Mouse (Mus musculus) CH12F3 (cell line): ENCODE results near the gene Atp8a2.
"Not testable (repeated sequence)": the region's sequence is repeated elsewhere in the genome, so short reads cannot be mapped to it uniquely, and the experiment has no call there.

Experiments used
- in situ Hi-C: fragments of 300-500 bp; cut with MboI; formaldehyde crosslinking; loops from 2 replicates; pipeline ENCODE4 v1.14.3; 2020; ENCODE audit warnings: low sequenced_read_pairs

Atp8a2 gene

GRCm38 (mm10) chr14:59862351-59862750, 334.6 kb downstream of the Atp8a2 start:
- in situ Hi-C loops: no loop called here

GRCm38 (mm10) chr14:59859830-59860229, 337.1 kb downstream of the Atp8a2 start:
- in situ Hi-C loops: no loop called here

- in situ Hi-C loops: no loop called here
These were observed 338.3 kb downstream of the Atp8a2 start for GRCm38 (mm10) chr14:59858501-59859225.

GRCm38 (mm10) chr14:59853139-59853538, 343.8 kb downstream of the Atp8a2 start:
- in situ Hi-C loops: no loop called here

GRCm38 (mm10) chr14:59846609-59847375, 350.2 kb downstream of the Atp8a2 start:
- in situ Hi-C loops: no loop called here

- in situ Hi-C loops: no loop called here
These were observed 353.6 kb downstream of the Atp8a2 start for GRCm38 (mm10) chr14:59843264-59843942.

GRCm38 (mm10) chr14:59839951-59840720, 356.8 kb downstream of the Atp8a2 start:
- in situ Hi-C loops: no loop called here

GRCm38 (mm10) chr14:59838446-59839259, 358.3 kb downstream of the Atp8a2 start:
- in situ Hi-C loops: not testable (repeated sequence)

GRCm38 (mm10) chr14:59837691-59838241, 359.2 kb downstream of the Atp8a2 start:
- in situ Hi-C loops: not testable (repeated sequence)

GRCm38 (mm10) chr14:59836876-59837543, 360.0 kb downstream of the Atp8a2 start:
- in situ Hi-C loops: no loop called here

- in situ Hi-C loops: no loop called here
These were observed 367.4 kb downstream of the Atp8a2 start for GRCm38 (mm10) chr14:59829580-59829979.

- in situ Hi-C loops: no loop called here
These were observed 369.6 kb downstream of the Atp8a2 start for GRCm38 (mm10) chr14:59827409-59827808.

- in situ Hi-C loops: no loop called here
These were observed 376.9 kb downstream of the Atp8a2 start for GRCm38 (mm10) chr14:59820115-59820419.

GRCm38 (mm10) chr14:59819215-59820114, 377.5 kb downstream of the Atp8a2 start:
- in situ Hi-C loops: no loop called here

GRCm38 (mm10) chr14:59810316-59810715, 386.7 kb downstream of the Atp8a2 start:
- in situ Hi-C loops: not testable (repeated sequence)

- in situ Hi-C loops: no loop called here
These were observed 387.2 kb downstream of the Atp8a2 start for GRCm38 (mm10) chr14:59809790-59810189.

- in situ Hi-C loops: no loop called here
These were observed 389.3 kb downstream of the Atp8a2 start for GRCm38 (mm10) chr14:59807528-59808300.

GRCm38 (mm10) chr14:59806910-59807309, 390.1 kb downstream of the Atp8a2 start:
- in situ Hi-C loops: no loop called here
